Mouse (Mus musculus): ENCODE measurements at regions not wholly inside any gene's neighbourhood (a gene's known extent, or its start where the extent isn't known, plus 50 kb on each side); places are given as distances from the start of the nearest gene placed in this dataset.

GRCm38 (mm10) chr11:44243184-44243583 lies 156.7 kb upstream of the Il12b start:
- Histone ChIP-seq H3K79me3 (ENCODE audit: low read depth) (no peaks in the 10 kb centered on the region), H3K4me3 (ENCODE audit: insufficient read depth, poor library complexity, severe bottlenecking) (no peak overlapping the region), H3ac (ENCODE audit: control insufficient read depth, insufficient read length, low read depth) (no peak overlapping the region), H3K27me3 (ENCODE audit: control insufficient read depth, insufficient read depth, insufficient read length) (no peaks in the 10 kb centered on the region), H3K79me2 (ENCODE audit: control insufficient read depth, insufficient read depth) (no peaks in the 10 kb centered on the region), H3K36me3 (ENCODE audit: control insufficient read depth, insufficient read depth) (no peaks in the 10 kb centered on the region)
- TF ChIP-seq FOSL1 (IDR thresholded peaks at IDR 0.05; ENCODE audit: insufficient read depth, low read length, poor library complexity, severe bottlenecking) (no peak), MYOG (IDR thresholded peaks at IDR 0.05; ENCODE audit: control insufficient read depth, extremely low read depth, insufficient read length) (no peak), MAX (IDR thresholded peaks at IDR 0.05) (no peak), CTCF (IDR thresholded peaks at IDR 0.05; ENCODE audit: control insufficient read depth, insufficient read depth, insufficient read length) (no peak), USF1 (IDR thresholded peaks at IDR 0.05; ENCODE audit: low read depth) (no peak), CEBPB (IDR thresholded peaks at IDR 0.05; ENCODE audit: low read depth) (no peak), MYOD1 (IDR thresholded peaks at IDR 0.05; ENCODE audit: control insufficient read depth, insufficient read length, low read depth) (no peak)

GRCm38 (mm10) chr11:44251821-44252220 lies 148.0 kb upstream of the Il12b start:
- no peak overlapping the region for H3K4me3 ChIP-seq (ENCODE audit: insufficient read depth, poor library complexity, severe bottlenecking)
- TF ChIP-seq USF1 (IDR thresholded peaks at IDR 0.05; ENCODE audit: low read depth): no peak
- TF ChIP-seq MYOD1 (IDR thresholded peaks at IDR 0.05; ENCODE audit: control insufficient read depth, insufficient read length, low read depth): no peak
- no peak for TF ChIP-seq FOSL1 (IDR thresholded peaks at IDR 0.05; ENCODE audit: insufficient read depth, low read length, poor library complexity, severe bottlenecking)
- TF ChIP-seq MAX (IDR thresholded peaks at IDR 0.05): no peak
- no peak for TF ChIP-seq MYOG (IDR thresholded peaks at IDR 0.05; ENCODE audit: control insufficient read depth, extremely low read depth, insufficient read length)
- TF ChIP-seq CTCF (IDR thresholded peaks at IDR 0.05; ENCODE audit: control insufficient read depth, insufficient read depth, insufficient read length): no peak
- no peak for TF ChIP-seq CEBPB (IDR thresholded peaks at IDR 0.05; ENCODE audit: low read depth)

GRCm38 (mm10) chr11:44260376-44261111 lies 139.3 kb upstream of the Il12b start:
- no peak overlapping the region for H3K4me3 ChIP-seq (ENCODE audit: insufficient read depth, poor library complexity, severe bottlenecking)
- no peaks in the 10 kb centered on the region for H3K36me3 ChIP-seq (ENCODE audit: control insufficient read depth, insufficient read depth)
- H3K27me3 ChIP-seq (ENCODE audit: control insufficient read depth, insufficient read depth, insufficient read length): no peaks in the 10 kb centered on the region
- no peaks in the 10 kb centered on the region for H3K79me3 ChIP-seq (ENCODE audit: low read depth)
- no peak for TF ChIP-seq USF1 (IDR thresholded peaks at IDR 0.05; ENCODE audit: low read depth)
- no peak for TF ChIP-seq CEBPB (IDR thresholded peaks at IDR 0.05; ENCODE audit: low read depth)
- no peak for TF ChIP-seq FOSL1 (IDR thresholded peaks at IDR 0.05; ENCODE audit: insufficient read depth, low read length, poor library complexity, severe bottlenecking)
- TF ChIP-seq MYOG (IDR thresholded peaks at IDR 0.05; ENCODE audit: control insufficient read depth, extremely low read depth, insufficient read length): no peak
- no peak for TF ChIP-seq CTCF (IDR thresholded peaks at IDR 0.05; ENCODE audit: control insufficient read depth, insufficient read depth, insufficient read length)
- TF ChIP-seq MYOD1 (IDR thresholded peaks at IDR 0.05; ENCODE audit: control insufficient read depth, insufficient read length, low read depth): no peak
- TF ChIP-seq MAX (IDR thresholded peaks at IDR 0.05): no peak
- no peaks in the 10 kb centered on the region for H3K79me2 ChIP-seq (ENCODE audit: control insufficient read depth, insufficient read depth)
- no peak overlapping the region for H3ac ChIP-seq (ENCODE audit: control insufficient read depth, insufficient read length, low read depth)

More at GRCm38 (mm10) chr11:44251821-44252220, 148.0 kb upstream of the Il12b start:
- H3K79me3 ChIP-seq (ENCODE audit: low read depth): no peaks in the 10 kb centered on the region
- no peaks in the 10 kb centered on the region for H3K79me2 ChIP-seq (ENCODE audit: control insufficient read depth, insufficient read depth)
- no peak overlapping the region for H3ac ChIP-seq (ENCODE audit: control insufficient read depth, insufficient read length, low read depth)
- H3K36me3 ChIP-seq (ENCODE audit: control insufficient read depth, insufficient read depth): no peaks in the 10 kb centered on the region
- H3K27me3 ChIP-seq (ENCODE audit: control insufficient read depth, insufficient read depth, insufficient read length): no peaks in the 10 kb centered on the region

- Histone ChIP-seq H3K36me3 (ENCODE audit: control insufficient read depth, insufficient read depth) (no peaks in the 10 kb centered on the region), H3K27me3 (ENCODE audit: control insufficient read depth, insufficient read depth, insufficient read length) (no peaks in the 10 kb centered on the region), H3K79me2 (ENCODE audit: control insufficient read depth, insufficient read depth) (no peaks in the 10 kb centered on the region), H3ac (ENCODE audit: control insufficient read depth, insufficient read length, low read depth) (no peak overlapping the region), H3K79me3 (ENCODE audit: low read depth) (no peaks in the 10 kb centered on the region), H3K4me3 (ENCODE audit: insufficient read depth, poor library complexity, severe bottlenecking) (no peak overlapping the region)
- TF ChIP-seq USF1 (IDR thresholded peaks at IDR 0.05; ENCODE audit: low read depth) (no peak), MAX (IDR thresholded peaks at IDR 0.05) (no peak), MYOG (IDR thresholded peaks at IDR 0.05; ENCODE audit: control insufficient read depth, extremely low read depth, insufficient read length) (no peak), CEBPB (IDR thresholded peaks at IDR 0.05; ENCODE audit: low read depth) (no peak), MYOD1 (IDR thresholded peaks at IDR 0.05; ENCODE audit: control insufficient read depth, insufficient read length, low read depth) (no peak), FOSL1 (IDR thresholded peaks at IDR 0.05; ENCODE audit: insufficient read depth, low read length, poor library complexity, severe bottlenecking) (no peak), CTCF (IDR thresholded peaks at IDR 0.05; ENCODE audit: control insufficient read depth, insufficient read depth, insufficient read length) (no peak)
These were observed 138.2 kb upstream of the Il12b start for GRCm38 (mm10) chr11:44261657-44262056.

- Histone ChIP-seq H3K27me3 (ENCODE audit: control insufficient read depth, insufficient read depth, insufficient read length) (no peaks in the 10 kb centered on the region), H3ac (ENCODE audit: control insufficient read depth, insufficient read length, low read depth) (no peak overlapping the region)
- TF ChIP-seq USF1 (IDR thresholded peaks at IDR 0.05; ENCODE audit: low read depth): no peak
- no peak for TF ChIP-seq CEBPB (IDR thresholded peaks at IDR 0.05; ENCODE audit: low read depth)
- no peak for TF ChIP-seq MYOG (IDR thresholded peaks at IDR 0.05; ENCODE audit: control insufficient read depth, extremely low read depth, insufficient read length)
- no peak for TF ChIP-seq MYOD1 (IDR thresholded peaks at IDR 0.05; ENCODE audit: control insufficient read depth, insufficient read length, low read depth)
- no peak for TF ChIP-seq FOSL1 (IDR thresholded peaks at IDR 0.05; ENCODE audit: insufficient read depth, low read length, poor library complexity, severe bottlenecking)
- no peak for TF ChIP-seq CTCF (IDR thresholded peaks at IDR 0.05; ENCODE audit: control insufficient read depth, insufficient read depth, insufficient read length)
These were observed 137.3 kb upstream of the Il12b start for GRCm38 (mm10) chr11:44262571-44262970.

More at GRCm38 (mm10) chr11:44262571-44262970, 137.3 kb upstream of the Il12b start:
- no peaks in the 10 kb centered on the region for H3K79me3 ChIP-seq (ENCODE audit: low read depth)
- H3K79me2 ChIP-seq (ENCODE audit: control insufficient read depth, insufficient read depth): no peaks in the 10 kb centered on the region
- no peak overlapping the region for H3K4me3 ChIP-seq (ENCODE audit: insufficient read depth, poor library complexity, severe bottlenecking)
- no peaks in the 10 kb centered on the region for H3K36me3 ChIP-seq (ENCODE audit: control insufficient read depth, insufficient read depth)

Measured in C2C12 (cell line).